Mouse (Mus musculus): Measurements from ENCODE around the gene Olfr23.
"Not testable (repeated sequence)": the region's sequence is repeated elsewhere in the genome, so short reads cannot be mapped to it uniquely, and the experiment has no call there.

Olfr23 gene

DNA sequence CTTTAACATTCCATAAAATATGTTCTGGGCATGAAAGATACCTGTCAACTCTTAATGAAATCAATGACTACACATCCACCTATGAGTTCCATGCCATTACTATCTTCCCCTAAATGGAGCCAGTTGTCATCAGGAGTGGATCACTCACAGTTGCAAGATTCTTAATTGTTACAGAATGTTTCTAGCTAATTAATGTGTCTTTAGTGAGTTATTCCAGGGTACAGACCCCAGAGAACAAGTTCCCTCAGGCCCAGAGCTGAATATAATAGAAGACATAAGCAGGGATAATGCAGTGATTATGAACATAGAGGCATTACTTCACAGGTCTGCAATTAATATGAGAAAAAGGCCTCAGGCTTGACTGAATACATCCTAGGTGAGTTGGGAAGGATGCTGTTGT lies at the start of gene Olfr23:
Olfr23 (plus strand) TSS at position 301 of the 400 bp plus-strand sequence.
- DNase-seq, result no peak

DNA sequence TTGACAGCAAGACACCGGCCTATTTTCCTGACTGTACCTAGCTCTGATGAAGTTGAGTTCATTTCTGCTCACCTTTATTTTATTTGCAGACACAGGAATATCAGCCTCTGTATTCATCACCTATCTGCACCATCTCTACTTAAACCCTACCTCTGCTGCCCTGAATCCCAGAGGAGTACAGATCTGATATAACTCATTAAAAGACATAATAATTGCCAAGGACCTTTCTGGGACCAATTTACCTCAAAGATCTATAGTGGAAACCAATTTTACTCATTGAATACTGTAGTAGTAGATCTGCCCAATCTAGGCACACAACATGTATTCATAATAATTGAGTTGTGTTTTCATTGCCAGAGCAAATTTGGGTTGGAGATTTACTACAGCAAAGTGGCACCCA lies 45.8 kb upstream of the Olfr23 start, which contains the start of gene Olfr394:
Olfr394 (minus strand) TSS at position 101 of the 400 bp plus-strand sequence.
- no peak for DNase-seq

DNA sequence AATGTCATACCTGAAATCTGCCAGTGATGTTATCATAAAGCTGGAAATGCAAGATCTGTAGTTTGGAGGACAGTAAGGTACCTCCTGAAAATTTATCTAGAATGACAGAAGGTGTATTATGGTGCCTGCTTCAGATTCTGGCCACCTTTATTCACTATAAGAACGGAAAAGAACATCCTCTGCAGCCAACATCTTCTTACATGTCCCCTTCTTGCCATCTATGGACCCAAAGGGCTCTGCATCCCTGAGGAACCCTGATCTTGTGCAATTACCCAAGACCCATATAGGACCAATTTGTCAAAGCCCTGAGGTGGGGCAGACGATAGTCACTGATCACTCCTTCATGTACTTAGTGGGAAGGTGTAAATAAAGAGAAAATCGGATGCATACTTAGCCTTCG lies 27.3 kb upstream of the Olfr23 start, which contains the start of gene Olfr395:
Olfr395 (minus strand) TSS at position 101 of the 400 bp plus-strand sequence.
- DNase-seq, result not testable (repeated sequence)

DNA sequence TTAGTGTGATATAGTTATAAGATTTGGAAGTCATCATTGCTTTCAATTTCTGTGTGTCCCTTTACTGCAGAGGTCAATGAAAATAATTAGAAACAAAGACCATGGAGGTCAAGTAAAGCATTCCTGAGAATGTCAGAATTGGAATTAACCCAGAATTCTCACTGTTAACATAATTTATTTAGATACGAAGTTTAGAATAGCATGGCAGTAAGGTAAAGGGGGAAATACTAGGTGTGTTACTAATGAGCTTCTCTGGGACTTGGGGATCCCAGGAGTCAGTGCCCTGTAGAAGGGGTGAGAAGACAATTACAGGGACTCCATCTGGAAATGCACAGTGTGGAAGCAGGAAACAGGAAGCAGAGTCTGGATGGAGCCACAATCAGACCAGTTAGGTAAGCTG lies 24.0 kb downstream of the Olfr23 start, which contains the start of gene Olfr397:
Olfr397 (plus strand) TSS at position 301 of the 400 bp plus-strand sequence.
- no peak for DNase-seq

DNA sequence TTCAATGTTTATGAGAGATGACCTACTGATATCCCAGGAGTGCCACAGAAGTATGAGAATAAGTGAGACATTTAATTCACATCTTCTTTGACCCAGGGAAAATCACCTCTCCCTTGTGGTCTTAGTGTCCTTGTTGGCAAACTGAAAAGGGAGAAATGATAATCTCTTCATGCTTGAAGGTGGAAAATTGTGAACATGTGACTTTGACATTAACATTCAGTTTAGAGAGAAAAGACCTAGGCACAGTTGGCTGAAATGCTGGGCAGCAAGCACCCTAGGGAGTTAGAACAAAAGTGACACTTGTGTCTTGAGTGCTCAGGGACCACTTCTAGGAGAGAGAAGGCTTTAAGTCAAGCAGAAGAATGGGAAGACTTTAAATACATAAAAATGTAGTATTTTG lies 53.8 kb downstream of the Olfr23 start, which contains the start of gene Olfr398:
Olfr398 (minus strand) TSS at position 101 of the 400 bp plus-strand sequence.
- DNase-seq, result no peak

Measured in thymus, postnatal 36 days (tissue).